Mouse (Mus musculus) common myeloid progenitor, adult 5-6 weeks (primary cell): ENCODE data around the gene March4. TPM values are rescaled to one million over a fixed set of nuclear protein-coding genes. Genes with fewer than 3 reads are reported as not detected.

ENCODE experiments used
- ATAC-seq: replicated peaks from 2 replicates; pipeline ENCODE4 v1.8.0; 2016; ENCODE audit warnings: low read depth, mild to moderate bottlenecking, moderate TSS enrichment, inconsistent platforms; ENCODE audit not compliant: poor library complexity, severe bottlenecking
- total RNA-seq: library from RNA; stranded (forward); fragments of 200-1000, 187-1606 nt; gene quantifications from 2 replicates; pipeline ENCODE4 v1.2.3, GENCODE M21; 2017

March4 gene
- total RNA-seq, 1 experiment from 2014 or later: not detected

DNA sequence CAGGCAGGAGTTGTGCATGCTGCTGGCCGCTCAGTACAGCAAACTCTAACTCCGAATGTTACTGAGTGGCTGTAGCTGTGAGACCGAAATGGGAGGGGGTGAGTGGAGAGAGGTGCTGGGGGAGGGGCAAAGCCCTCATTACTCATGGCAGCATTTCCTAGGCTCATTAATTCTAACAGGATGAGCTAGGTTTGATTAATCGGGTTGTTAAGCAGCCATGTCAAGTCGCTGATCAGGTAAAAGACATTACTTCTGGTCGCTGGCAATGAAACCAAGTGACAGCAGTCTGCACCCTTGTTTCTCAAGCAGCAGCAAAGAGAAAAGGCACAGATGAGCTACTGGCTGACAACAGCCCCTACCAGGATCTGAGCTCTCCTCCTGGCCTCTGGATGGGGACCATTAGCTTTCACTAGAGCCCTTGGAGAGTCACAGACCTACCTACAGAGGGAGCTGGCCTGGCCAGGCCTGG is 82.0 kb downstream of the March4 start:
- no peak for ATAC-seq

GRCm38 (mm10) chr1:72452839-72453238 is 83.9 kb downstream of the March4 start:
- ATAC-seq: no peak

- ATAC-seq: no peak
Observed at GRCm38 (mm10) chr1:72450790-72451189, 85.9 kb downstream of the March4 start.

DNA sequence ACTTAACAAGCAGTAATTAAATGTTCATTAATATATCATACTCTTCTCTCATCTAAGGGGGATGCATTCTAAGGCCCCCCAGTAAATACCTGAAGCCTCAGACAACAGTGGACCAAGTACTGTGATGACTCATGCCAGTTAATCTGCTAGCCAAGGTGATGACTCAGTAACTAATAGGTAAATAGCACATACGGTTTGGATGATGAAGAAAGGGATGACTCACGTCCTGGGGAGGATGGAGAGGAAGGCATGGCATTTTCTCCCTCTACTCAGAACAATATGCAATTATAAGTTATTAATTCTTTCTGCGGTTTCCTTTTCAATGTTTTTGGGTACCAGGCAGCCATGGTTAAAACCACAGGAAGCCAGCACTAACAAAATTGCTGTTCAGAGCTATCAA is 87.0 kb downstream of the March4 start:
- no peak for ATAC-seq

- no peak for ATAC-seq
Observed at GRCm38 (mm10) chr1:72442747-72443146, 94.0 kb downstream of the March4 start.

DNA sequence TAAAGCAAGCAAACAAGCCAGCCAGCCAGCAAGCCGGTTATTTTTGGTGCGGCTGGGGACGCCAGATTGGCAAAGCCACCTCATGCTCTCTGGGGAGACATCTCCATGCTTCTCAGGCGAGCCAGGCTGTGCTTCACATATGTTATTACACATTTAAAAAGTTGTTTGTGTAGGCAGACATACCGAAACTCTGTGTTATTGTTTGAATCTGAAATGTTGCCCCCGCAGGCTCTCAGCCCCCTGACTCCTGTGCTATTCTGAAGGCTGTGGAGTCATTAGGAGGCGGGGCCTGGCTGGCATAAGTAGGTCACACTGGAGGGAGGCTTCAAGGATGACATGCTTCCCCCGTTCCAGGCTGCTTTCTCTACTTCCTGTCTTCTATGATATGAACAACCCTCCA is 97.6 kb downstream of the March4 start:
- no peak for ATAC-seq

GRCm38 (mm10) chr1:72436967-72437366 is 99.8 kb downstream of the March4 start:
- ATAC-seq: no peak

GRCm38 (mm10) chr1:72434510-72434909 is 102.2 kb downstream of the March4 start:
- no peak for ATAC-seq

- no peak for ATAC-seq
Observed at GRCm38 (mm10) chr1:72432579-72432978, 104.2 kb downstream of the March4 start.

DNA sequence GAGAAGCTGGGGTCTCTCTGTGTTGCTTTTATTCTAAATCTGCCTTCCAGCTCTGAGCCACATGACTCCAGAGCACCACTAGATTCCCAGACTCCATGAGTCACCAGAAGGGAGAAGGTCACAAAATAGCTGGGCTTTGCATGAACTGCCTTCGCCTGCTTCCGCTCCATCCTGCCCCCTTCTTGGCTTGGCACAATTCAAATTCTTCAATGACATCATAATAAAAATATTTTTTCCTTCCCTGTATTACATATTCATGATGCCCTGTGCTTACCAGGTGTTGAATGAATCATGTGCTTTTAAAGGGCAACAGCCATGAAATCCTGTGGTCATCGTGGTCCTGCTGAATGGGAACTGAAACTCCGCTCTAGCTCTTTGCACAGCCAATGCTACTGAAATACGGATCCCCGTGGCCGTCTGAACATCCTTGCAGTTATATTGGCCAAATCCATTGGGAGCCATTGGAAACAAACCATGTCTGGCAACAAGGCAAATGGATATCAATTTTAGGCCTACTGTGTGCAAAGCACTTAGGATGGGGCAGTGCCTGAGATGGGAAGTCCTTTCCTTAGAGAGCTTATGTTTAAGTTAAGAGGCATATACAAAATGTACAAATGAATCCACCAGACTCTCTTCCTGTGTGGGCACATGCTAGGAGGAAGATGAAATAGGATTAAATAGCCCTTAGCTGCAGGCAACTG is 107.5 kb downstream of the March4 start:
- peak; percentile 88 for ATAC-seq

GRCm38 (mm10) chr1:72428526-72428925 is 108.2 kb downstream of the March4 start:
- peak; percentile 57 for ATAC-seq

DNA sequence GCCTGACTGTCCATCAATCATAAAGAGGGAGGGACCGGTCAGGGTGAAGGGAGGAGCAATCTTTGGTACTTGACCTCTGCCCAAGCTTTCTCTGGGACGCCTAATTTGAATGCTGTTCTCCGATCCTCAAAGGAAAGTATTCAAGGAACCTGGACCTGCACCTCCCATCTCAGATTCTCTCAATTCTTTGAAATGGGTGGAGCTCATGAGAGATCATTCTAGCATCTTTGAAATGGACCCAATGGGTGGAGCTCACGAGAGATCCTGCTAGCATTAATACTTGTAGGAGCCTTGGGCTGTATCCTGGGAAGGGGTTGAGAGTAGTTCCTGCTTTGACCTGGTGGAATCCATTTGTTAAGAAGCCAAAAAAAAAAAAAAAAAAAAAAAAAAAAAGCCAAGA is 110.3 kb downstream of the March4 start:
- no peak for ATAC-seq

DNA sequence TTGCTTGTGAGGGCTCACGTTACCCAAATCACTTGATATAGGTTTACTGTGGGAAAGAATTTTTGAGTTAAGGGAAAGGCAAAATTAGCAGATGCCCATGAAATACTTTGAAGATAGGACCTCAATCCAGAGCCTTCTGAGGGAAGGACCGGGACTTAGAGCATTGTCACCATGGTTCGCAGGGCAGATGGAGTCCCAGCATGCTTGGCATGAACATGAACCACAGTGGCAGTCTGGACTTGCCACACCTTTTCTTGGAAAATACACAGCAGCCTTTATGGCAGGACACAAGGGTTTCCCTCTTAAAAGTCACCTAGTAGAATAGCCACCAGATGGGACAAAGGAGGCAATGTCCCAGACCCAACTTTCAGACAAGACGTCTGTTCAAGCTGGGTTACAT is 114.6 kb downstream of the March4 start:
- no peak for ATAC-seq

DNA sequence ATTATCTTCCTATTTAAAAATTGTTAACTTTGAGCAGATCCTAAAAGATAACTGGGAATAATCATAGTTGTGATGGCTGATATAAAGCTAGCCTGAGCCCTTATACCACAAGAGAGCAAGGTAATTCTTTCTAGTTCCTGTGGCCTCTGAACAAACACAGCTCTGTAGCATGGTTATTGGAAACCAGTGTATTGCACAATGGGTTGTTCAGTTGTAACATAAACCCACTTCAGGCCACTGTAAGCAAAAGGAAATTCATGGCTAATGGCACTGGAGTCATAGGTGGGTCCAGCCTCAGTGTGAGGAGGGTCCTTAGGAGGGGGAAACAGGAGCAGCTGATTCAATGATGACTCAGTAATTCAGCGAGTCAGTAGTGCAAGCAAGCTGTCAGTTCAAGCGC is 116.5 kb downstream of the March4 start:
- ATAC-seq: no peak

DNA sequence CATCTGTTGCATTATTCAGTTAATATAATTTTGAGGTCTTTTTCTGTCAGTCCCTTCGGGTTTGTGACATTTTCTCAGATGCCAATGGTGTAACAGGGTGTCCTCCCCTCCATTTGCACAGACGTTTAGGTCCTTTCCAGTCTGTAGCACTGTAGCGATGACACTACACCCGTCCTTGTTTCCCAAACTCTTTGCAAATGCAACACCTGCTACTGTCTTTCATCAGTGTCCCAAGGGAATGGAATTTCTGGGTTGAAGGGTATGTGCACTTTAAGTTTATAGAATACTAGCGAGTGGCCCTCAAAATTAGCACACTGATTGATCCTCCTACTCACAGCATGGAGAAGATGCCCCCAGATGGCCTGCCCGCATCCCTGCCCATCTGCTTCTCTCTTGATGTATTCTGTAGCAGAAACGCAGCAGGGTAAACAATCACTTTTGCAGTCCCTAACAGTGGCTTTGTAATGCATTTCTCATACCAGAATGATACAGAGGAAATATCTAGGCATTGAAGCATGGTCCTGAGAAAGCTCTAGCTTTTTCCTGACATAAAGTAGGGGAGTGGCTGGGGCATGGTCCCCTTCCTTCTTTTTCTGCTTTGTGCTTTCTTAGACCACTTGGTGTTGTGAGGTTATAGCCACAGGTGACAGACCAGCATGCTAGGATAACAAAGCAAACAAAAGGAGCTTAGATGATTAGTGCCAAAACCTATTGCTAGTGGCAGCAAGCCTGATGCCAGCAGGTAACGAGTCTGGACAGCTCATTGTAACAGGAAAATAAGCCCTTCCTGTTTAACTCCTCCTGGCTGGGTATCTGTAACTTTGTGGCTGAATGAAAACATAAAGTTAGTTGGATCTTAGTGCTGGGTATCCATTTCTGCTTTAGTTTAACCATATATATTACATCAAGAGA is 117.7 kb downstream of the March4 start:
- no peak for ATAC-seq

- ATAC-seq: no peak
Observed at GRCm38 (mm10) chr1:72414561-72415253, 122.0 kb downstream of the March4 start.

GRCm38 (mm10) chr1:72414133-72414532 is 122.6 kb downstream of the March4 start:
- ATAC-seq: no peak

DNA sequence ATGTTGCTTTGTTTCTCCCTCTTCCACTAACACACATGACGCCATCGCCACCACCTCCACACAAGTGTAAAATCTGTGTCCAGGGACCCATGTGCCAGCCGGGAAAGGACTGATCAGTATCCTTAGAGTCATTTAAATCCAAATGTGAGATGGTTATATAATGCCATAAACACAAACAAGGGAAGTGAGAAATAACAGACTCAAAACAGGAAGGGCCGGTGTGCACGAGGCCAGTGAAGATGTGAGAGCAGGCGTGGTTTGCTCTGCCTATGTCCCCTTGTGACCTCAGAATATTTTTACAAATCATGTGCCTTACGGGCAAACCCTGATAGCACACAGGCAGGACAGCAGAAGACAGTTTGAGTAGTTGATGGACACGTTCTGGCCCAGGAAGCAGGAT is 123.5 kb downstream of the March4 start:
- ATAC-seq: no peak

- ATAC-seq: no peak
Observed at GRCm38 (mm10) chr1:72411108-72411507, 125.6 kb downstream of the March4 start.

- no peak for ATAC-seq
Observed at GRCm38 (mm10) chr1:72409936-72410335, 126.8 kb downstream of the March4 start.
